Mouse (Mus musculus) cortical plate, adult 2 months (tissue): ENCODE results near the gene Sgip1.

ENCODE experiments used
- CTCF ChIP-seq: fragments of 200-500 bp; IDR thresholded peaks from 2 replicates; pipeline ENCODE4 v1.5.1; 2011; ENCODE audit warnings: mild to moderate bottlenecking, control low read depth, low read length; ENCODE audit not compliant: insufficient read depth; ENCODE audit errors: extremely low read depth
- POLR2A ChIP-seq: fragments of 200-500 bp; IDR thresholded peaks from 2 replicates; pipeline ENCODE4 v1.6.1; 2011; ENCODE audit warnings: mild to moderate bottlenecking, low read length, control low read depth; ENCODE audit not compliant: insufficient read depth; ENCODE audit errors: extremely low read depth

DNA sequence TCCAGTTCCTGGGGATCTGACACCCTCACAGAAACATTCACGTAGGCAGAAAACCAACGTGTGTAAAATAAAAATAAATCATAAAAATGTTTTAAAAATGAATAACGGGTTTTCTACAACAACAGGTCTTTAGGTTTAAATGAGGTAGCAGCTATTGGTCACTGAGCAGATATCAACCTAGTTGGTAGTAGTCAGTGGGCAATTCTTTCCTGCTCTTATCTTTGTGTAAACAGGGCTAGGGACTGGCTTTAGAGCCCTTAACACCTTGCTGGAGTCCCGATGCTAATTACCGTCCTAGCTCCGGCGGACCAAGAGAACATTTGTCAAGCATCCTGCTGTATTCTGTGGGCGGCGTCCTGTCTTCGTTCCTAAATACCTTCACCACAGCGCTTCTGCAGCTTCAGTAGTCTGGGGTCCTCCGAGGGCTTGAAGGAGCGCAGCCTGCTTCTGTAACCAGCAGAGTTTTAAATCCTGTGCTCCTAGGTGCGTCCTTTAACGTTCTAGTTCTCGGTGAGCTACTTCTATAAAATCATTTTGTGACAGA is 236.8 kb downstream of the Sgip1 start:
- TF ChIP-seq CTCF (no peak), POLR2A (no peak)
